In the genomic region with DNA sequence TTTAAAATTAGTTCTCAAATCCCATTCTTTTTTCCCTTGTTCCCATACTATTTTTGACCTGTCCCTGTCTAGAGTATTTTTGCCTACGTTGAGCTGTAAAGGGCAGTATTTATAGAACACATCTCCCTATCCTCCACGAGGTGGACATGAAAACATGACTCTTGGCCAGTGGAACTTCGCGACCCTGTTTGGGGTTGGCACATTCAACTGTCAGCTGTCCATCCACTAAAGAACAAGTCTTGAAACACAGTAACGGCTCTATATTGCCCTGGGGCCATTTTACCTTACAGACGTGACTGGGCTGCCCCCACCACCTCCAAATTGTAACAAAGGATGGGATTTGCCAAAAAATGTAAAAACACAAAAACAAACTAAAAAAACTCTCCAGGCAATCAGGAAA, we compare ENCODE assay signal across 9 mouse cellular contexts. TPM values are rescaled to one million over a fixed set of nuclear protein-coding genes. Genes with fewer than 3 reads are reported as not detected.
DNase-seq lines count a peak whose midpoint lies in the region; ATAC-seq and TF ChIP-seq lines count a peak whose summit lies in the region.
"Had no signal": no experiment of that assay in that cellular context is flagged by ENCODE, and none has a peak within 500 bp of the region (broad histone marks: within the 10 kb centered on the region; RNA-seq: fewer than 3 reads in every experiment).

No protein-coding gene starts in this region.

- H3K36me3 ChIP-seq in heart, embryonic 14.5 days (ENCODE audit: control insufficient read depth, insufficient read depth, low read length), result peaks cover 19% of the 10 kb centered on the region
- no peaks in the 10 kb centered on the region; the same call in 1 of the 2 replicates for H3K36me3 ChIP-seq in liver, embryonic 12.5 days
- H3K36me3 ChIP-seq in splenic B cell, adult 2 months (ENCODE audit: control insufficient read depth, insufficient read depth, low read length, poor library complexity, severe bottlenecking), result no peaks in the 10 kb centered on the region

- H3K27me3 ChIP-seq in heart, embryonic 14.5 days (ENCODE audit: control insufficient read depth, insufficient read depth, low read length), result no peaks in the 10 kb centered on the region
- H3K27me3 ChIP-seq in liver, embryonic 12.5 days (replicated peaks), result peaks cover 14% of the 10 kb centered on the region
- H3K27me3 ChIP-seq in splenic B cell, adult 2 months (ENCODE audit: control insufficient read depth, insufficient read depth, low read length, poor library complexity, severe bottlenecking), result no peaks in the 10 kb centered on the region; the same call in 1 of the 2 replicates

- ATAC-seq in heart, embryonic 14.5 days (ENCODE audit: insufficient number of reproducible peaks, insufficient read depth, low FRiP score, low read depth), result no peak
- no peak for ATAC-seq in liver, embryonic 12.5 days

- H3K4me3 ChIP-seq in gastrocnemius, adult 2 months, result peak overlapping the region; percentile 97
- H3K4me3 ChIP-seq in heart, embryonic 14.5 days (ENCODE audit: control insufficient read depth in 1 of 2, insufficient read depth in 1 of 2, low read depth in 1 of 2, low read length in 2 of 2), result peak overlapping the region; percentile 77 to 93
- peak overlapping the region; percentile 69 for H3K4me3 ChIP-seq in liver, embryonic 12.5 days

- WGBS in heart, embryonic 14.5 days, result 1% methylated on average over 6 of the region's 6 CpGs
- WGBS in liver, embryonic 12.5 days (ENCODE audit: insufficient replicate concordance), result 2% methylated on average over 6 of the region's 6 CpGs

- H3K9ac ChIP-seq in heart, embryonic 14.5 days (ENCODE audit: low read length), result peak overlapping the region; percentile 96
- peak overlapping the region; percentile 69; the same call in 1 of the 2 replicates for H3K9ac ChIP-seq in liver, embryonic 12.5 days

- no peak; the same call in 1 of the 2 replicates for TF ChIP-seq CTCF in gastrocnemius, adult 2 months (IDR thresholded peaks at IDR 0.05)

- H3K4me2 ChIP-seq in heart, embryonic 14.5 days (ENCODE audit: low read length), result peak overlapping the region; percentile 75
- H3K4me2 ChIP-seq in liver, embryonic 12.5 days, result peak overlapping the region; percentile 90

- H3K4me1 ChIP-seq in heart, embryonic 14.5 days (ENCODE audit: control insufficient read depth in 2 of 2, insufficient read depth in 2 of 2, low read length in 2 of 2), result peaks cover 2 to 18% of the 10 kb centered on the region in 2 experiments; a peak in 3 of 4 replicates
- peaks cover 6% of the 10 kb centered on the region for H3K4me1 ChIP-seq in liver, embryonic 12.5 days

- H3K27ac ChIP-seq in gastrocnemius, adult 2 months, result peak overlapping the region; percentile 96
- H3K27ac ChIP-seq in heart, embryonic 14.5 days (replicated peaks in 1 of 2; ENCODE audit: control insufficient read depth in 1 of 2, insufficient read depth in 1 of 2, low read depth in 2 of 2, low read length in 2 of 2), result peak overlapping the region; percentile 97 to 99
- no peak overlapping the region for H3K27ac ChIP-seq in liver, embryonic 12.5 days

- no peaks in the 10 kb centered on the region for H3K9me3 ChIP-seq in heart, embryonic 14.5 days (ENCODE audit: control insufficient read depth, low read length)
- H3K9me3 ChIP-seq in liver, embryonic 12.5 days (replicated peaks), result no peaks in the 10 kb centered on the region

- peak; percentile 36 for DNase-seq in gastrocnemius, adult 2 months
- no peak for DNase-seq in gastrocnemius, postnatal 14 days
- peak; percentile 90 for DNase-seq in adipocyte (ENCODE audit: low spot score)
- DNase-seq in splenic B cell, adult 2 months (ENCODE audit: low read depth, low spot score), result peak; percentile 2
- DNase-seq in adrenal gland, postnatal 10 days, result no peak
- DNase-seq in natural killer cell, adult 2 months (ENCODE audit: low spot score in 2 of 2), result no peak

- intact Hi-C loops in gastrocnemius, adult 2 months (cut with DNase I), result loop anchor here (2.0 kb wide), 1 partner anchor 156 kb away; the partner anchor contains the start of genes Arsk and Ttc37
- intact Hi-C loops in gastrocnemius, postnatal 14 days (cut with DNase I; ENCODE audit: low total_unique reads), result no loop called here

RNA-seq across cellular contexts. Expression of gene Rhobtb3, which starts 1.0 kb away (rescaled TPM):
- total RNA-seq in gastrocnemius, adult 2 months (2021), result 10 to 100 TPM; 16.7 to 16.9 TPM
- total RNA-seq in gastrocnemius, postnatal 14 days (2021), result 10 to 100 TPM; 12.0 to 16.4 TPM
- 34.5 and 35.0 TPM in 2 replicates for polyA plus RNA-seq in heart, embryonic 14.5 days (2014; fragmentation: Nextera tagmentation; extraction: Ambion mirVana)
- polyA plus RNA-seq in liver, embryonic 12.5 days (2016; fragmentation: Nextera tagmentation; extraction: Ambion mirVana), result 9.7 and 9.8 TPM in 2 replicates
- total RNA-seq in adrenal gland, postnatal 10 days (2021), result 10 to 100 TPM; 12.3 to 15.9 TPM

RNA-seq across cellular contexts. Expression of gene Spata9, which starts 24.2 kb away (rescaled TPM):
- not detected for total RNA-seq in gastrocnemius, adult 2 months (2021)
- total RNA-seq in gastrocnemius, postnatal 14 days (2021), result not detected
- polyA plus RNA-seq in heart, embryonic 14.5 days (2014; fragmentation: Nextera tagmentation; extraction: Ambion mirVana), result 0.46 TPM in 1 of 2 replicates, not detected in the other
- 0.77 and 1.3 TPM in 2 replicates for polyA plus RNA-seq in liver, embryonic 12.5 days (2016; fragmentation: Nextera tagmentation; extraction: Ambion mirVana)
- not detected for total RNA-seq in adrenal gland, postnatal 10 days (2021)
- total RNA-seq: hematopoietic stem cell, adult 5-6 weeks had no signal

Comparison
In these comparisons a context has a peak if more than half of its experiments do, and no peak if none do; other contexts are left out.
1. DNase-seq: peak in gastrocnemius, adult 2 months (single experiment), adipocyte (single experiment) and splenic B cell, adult 2 months (single experiment); none in gastrocnemius, postnatal 14 days (single experiment), adrenal gland, postnatal 10 days (single experiment) and natural killer cell, adult 2 months (0 of 2).
2. Peak in every context shown above with its lines, with median percentiles within 50 percentile points of each other: H3K4me3 ChIP-seq.